Mouse (Mus musculus) lung, postnatal 0 days (tissue): ENCODE data around the gene Tmem140.

Experiments used
- CTCF ChIP-seq: IDR thresholded peaks from 2 replicates; pipeline ENCODE4 v1.5.1; 2016; ENCODE audit warnings: antibody characterized with exemption, mild to moderate bottlenecking
- EP300 ChIP-seq: IDR thresholded peaks from 2 replicates; pipeline ENCODE4 v1.6.1; 2016; ENCODE audit warnings: antibody characterized with exemption, mild to moderate bottlenecking, control low read depth

GRCm38 (mm10) chr6:34875268-34875761 is 12.4 kb downstream of the Tmem140 start:
- TF ChIP-seq CTCF, result no peak
- no peak for TF ChIP-seq EP300
